Mouse (Mus musculus) spleen, postnatal 14 days (tissue): ENCODE measurements at regions not wholly inside any gene's neighbourhood (a gene's known extent, or its start where the extent isn't known, plus 50 kb on each side); places are given as distances from the start of the nearest gene placed in this dataset.
"Not testable (repeated sequence)": the region's sequence is repeated elsewhere in the genome, so short reads cannot be mapped to it uniquely, and the experiment has no call there.

Source experiments
- DNase-seq, 2 experiments: peaks; one replicate each; pipeline ENCODE4 v3.0.0; 2021 to 2022; ENCODE audit warnings: low spot score in 2 of 2

GRCm38 (mm10) chr6:69932297-69932696 lies 859.7 kb downstream of the Rpia start:
- no peak for DNase-seq

- DNase-seq = no peak
Measured at GRCm38 (mm10) chr6:69914781-69915180, 877.3 kb downstream of the Rpia start.

DNA sequence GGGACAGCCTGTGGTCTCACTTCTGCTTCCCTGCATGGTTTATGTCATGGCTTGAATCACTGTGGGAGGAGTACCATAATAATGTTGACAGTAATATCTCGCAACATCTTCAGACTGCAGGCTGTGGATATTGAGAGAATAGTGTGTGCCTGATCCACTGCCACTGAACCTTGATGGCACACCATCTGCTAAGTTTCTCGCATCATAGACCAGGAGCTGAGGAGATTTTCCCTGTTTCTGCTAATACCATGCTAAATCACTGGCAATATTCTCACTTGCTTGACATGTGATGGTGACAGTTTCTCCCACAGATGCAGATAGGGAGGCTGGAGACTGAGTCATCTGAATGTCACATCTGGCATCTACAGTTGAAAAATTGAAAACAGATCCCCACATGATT lies 912.7 kb downstream of the Rpia start:
- DNase-seq = no peak

DNA sequence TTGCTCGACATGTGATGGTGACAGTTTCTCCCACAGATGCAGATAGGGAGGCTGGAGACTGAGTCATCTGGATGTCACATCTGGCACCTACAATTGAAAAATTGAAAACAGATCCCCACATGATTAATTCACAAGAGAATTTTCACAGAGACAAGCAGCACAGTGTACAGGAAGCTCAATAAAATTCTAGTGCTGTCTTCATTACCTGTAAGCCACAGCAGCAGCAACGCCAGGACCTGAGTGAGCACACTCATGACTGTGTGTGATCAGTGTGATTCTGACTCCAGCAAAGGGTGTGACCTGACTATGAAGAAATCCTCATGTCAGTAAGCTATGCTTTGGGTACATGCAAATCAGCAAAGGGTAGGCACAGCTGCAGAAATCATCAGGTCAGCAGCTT lies 933.4 kb downstream of the Rpia start:
- DNase-seq = not testable (repeated sequence)

DNA sequence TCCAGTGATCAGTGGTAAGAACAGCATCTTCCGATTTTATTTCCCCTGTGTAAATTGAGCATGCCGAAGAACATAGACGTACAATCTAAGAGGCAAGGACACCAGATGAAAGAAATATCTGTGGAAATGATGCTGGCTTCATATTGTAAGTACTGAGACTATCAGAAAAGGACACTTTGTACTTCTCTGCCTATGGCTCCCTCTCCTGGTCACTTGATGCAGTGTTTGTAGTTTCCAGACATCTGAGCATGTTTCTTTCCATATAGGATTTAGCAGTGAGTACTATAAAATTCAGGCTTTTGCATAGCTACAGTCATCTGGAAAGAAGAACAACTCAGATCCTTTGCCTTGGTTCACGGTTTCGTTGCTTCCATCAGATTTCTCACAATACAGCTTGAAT lies 963.4 kb downstream of the Rpia start:
- peak in 1 of 2 experiments; percentile 13 for DNase-seq

DNA sequence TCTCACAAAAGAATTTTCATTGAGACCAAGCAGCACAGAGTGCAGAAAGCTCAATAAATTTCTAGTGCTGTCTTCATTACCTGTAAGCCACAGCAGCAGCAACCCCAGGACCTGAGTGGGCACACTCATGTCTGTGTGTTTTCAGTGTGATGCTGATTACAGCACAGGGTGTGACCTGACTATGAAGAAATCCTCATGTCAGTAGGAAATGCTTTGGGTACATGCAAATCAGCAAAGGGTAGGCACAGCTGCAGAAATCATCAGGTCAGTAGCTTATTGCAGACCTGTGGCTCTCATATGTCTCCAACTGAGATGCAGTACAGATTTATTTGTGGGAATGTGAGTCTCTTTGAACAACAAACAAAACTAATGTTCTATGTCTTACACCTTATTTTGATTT lies 977.1 kb downstream of the Rpia start:
- not testable (repeated sequence) for DNase-seq

GRCm38 (mm10) chr6:69814373-69814772 lies 977.7 kb downstream of the Rpia start:
- DNase-seq = not testable (repeated sequence)

GRCm38 (mm10) chr6:69780330-69780729 lies 1011.7 kb downstream of the Rpia start:
- not testable (repeated sequence) for DNase-seq

- DNase-seq = not testable (repeated sequence)
Measured at GRCm38 (mm10) chr6:69777322-69777721, 1014.7 kb downstream of the Rpia start.

DNA sequence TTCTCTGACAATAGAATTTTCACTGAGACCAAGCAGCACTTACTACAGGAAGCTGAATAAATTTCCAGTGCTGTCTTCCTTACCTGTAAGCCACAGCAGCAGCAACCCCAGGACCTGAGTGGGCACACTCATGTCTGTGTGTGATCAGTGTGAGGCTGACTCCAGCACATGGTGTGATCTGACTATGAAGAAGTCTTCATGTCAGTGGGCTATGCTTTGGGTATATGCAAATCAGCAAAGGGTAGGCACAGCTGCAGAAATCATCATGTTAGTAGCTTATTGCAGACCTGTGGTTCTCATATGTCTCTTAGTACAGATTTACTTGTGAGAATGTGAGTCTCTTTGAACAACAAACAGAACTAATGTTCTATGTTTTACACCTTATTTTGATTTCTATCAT lies 1027.2 kb downstream of the Rpia start:
- DNase-seq = no peak

DNA sequence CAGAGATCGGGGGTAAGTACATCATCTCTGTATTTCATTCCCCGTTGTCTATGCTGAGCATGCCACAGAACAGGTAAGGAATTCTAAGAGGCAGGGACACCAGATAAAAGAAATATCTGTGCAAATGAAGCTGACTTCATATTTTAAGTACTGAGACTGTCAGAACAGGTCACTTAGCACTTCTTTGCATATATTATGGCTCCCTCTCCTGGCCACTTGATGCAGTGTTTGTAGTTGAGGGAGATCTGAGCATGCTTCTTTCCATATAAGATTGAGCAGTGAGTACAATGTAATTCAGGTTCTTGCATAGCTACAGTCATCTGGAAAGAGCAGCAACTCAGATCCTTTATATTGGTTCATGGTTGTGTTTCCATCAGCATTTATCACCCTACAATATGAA lies 1033.4 kb downstream of the Rpia start:
- peak in 1 of 2 experiments; percentile 33 for DNase-seq

DNA sequence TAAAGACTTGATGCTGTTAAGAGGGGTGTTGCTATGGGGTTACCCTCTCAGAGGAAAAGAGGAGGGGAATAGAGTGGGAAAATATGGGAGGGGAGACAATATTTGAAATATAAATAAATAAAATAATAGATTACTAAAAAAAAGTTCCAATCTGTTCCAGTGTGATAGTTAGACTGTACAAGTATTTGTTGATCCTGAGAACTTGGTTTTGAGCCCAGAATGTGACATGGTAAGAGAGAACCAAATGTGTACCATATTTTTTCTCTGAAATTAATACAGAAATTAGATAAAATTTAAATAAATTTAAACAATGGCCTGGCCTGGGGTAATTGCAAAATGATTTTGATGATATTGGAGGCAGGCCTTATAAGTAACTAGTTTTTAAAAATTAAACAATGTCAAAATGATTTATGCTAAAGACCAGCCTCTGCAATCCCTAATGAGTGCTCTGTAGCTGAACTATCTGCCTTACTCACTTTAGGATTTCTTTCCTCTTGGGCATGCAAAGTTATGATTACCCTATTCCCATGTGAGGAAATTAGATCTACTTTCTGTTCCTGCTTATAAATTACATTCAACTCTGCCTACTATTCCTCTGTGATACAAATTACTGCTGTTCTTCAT lies 1052.9 kb downstream of the Rpia start:
- no peak for DNase-seq

GRCm38 (mm10) chr6:69732866-69733265 lies 1059.2 kb downstream of the Rpia start:
- peak in 1 of 2 experiments; percentile 36 for DNase-seq

GRCm38 (mm10) chr6:69726362-69726761 lies 1065.7 kb downstream of the Rpia start:
- no peak for DNase-seq

DNA sequence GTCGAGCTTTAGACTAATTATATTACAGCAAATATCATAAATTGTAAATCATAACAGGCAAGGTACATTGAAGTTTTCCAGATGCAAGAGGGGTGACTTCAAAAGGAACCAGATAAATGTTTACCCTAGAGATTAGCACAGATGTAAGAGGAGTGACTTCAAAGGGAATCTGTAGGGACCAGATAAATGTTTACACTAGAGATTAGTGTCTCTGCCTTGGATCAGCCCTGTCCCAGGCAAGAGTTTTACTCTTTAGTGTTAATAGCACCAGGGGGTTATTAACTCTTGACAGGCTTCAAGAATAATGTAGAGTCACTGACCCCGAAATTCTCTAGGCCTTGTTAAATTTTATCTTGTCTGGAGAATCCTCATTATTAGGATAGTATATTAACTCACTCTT lies 1089.2 kb downstream of the Rpia start:
- DNase-seq = not testable (repeated sequence)

GRCm38 (mm10) chr6:69681172-69681571 lies 1110.9 kb downstream of the Rpia start:
- no peak for DNase-seq

GRCm38 (mm10) chr6:69662426-69662825 lies 1129.6 kb downstream of the Rpia start:
- DNase-seq = not testable (repeated sequence)
